Mouse (Mus musculus): ENCODE data around the gene Primpol.

Gene Primpol

DNA sequence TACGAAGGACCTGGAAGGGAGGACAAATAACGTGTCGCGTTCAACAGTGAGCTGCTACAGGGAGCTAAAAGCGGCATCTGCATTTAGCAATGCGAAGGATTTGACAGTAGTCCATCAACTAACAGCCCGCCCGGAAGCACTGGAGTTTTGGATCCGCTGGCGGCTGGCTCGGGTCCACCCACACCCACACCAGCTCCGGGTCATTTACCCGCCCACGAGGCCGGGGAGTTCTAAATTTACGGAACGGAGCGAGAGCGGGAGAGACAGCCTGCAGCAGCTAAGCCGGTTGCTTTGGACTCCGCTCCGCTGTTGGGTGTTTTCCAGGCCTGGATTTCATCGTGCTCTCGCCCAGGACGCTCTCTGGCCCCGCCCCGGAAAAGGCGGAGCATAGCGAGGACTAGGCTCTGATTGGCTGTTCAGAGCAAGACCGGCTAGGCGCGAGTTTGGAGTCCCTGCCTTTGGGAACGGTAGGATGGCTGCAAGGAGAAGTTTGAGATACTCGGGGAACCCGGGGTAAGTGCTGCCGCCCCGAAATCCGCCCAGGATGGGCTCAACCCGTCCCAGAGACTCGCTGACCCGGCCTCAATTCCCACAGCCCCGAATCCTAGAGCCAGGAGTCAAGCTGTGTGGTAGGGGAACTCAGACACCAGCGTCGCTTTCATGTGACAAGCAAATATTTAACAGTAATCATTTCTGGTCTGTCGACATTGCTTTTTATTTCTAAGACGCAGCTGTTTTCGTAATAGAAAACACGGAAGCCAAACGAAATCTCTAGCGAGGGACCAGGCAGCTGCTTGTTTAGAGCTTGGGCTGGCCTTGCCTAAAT lies 65.2 kb downstream of the Primpol start, which contains the start of gene Cenpu:
TSS of gene Cenpu (plus strand) at position 414 of the 826 bp plus-strand sequence.
- peak; percentile 100 for DNase-seq

DNA sequence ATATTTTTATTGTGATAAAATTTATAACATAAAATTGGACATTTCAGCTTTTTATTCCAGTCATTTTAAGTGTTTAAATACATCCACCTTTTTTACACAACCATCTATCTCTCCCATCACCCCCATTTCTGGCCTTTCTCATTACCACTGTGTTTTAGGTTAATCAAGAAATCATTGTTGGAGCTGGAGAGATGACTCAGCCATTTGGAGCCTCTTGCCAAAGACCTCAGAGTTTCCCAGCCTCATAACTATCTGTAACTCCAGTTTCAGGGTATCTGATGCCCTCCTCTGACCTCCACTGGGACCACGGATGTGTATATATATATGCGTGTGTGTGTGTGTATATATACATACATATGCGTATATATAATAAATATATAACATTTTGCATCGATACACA lies 66.0 kb downstream of the Primpol start:
- peak; percentile 56 for DNase-seq

GRCm38 (mm10) chr8:46550058-46550457 lies 67.0 kb downstream of the Primpol start:
- DNase-seq = no peak

DNA sequence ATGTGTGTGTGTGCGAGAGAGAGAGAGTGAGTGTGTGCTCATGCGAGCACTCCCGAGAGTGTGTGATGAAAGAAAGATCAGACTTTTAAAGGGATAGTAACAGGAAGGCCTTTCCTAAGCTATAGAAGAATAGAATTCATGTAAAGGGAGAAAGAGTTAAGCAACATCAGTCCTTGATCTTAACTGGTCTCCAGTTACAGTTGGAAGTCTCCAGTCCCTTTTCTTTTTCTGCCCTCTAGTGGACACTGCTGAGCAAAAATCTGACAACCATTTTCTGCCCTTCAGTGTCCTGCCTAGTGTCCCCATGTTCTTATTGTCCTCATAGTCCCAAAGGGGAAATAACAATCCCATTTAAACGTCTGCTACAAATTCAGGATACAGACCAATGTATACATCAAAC lies 69.8 kb downstream of the Primpol start:
- DNase-seq = peak; percentile 72

- DNase-seq = peak; percentile 90
Measured at GRCm38 (mm10) chr8:46546431-46547176, 70.4 kb downstream of the Primpol start.

GRCm38 (mm10) chr8:46545854-46546253 lies 71.2 kb downstream of the Primpol start:
- no peak for DNase-seq

- no peak for DNase-seq
Measured at GRCm38 (mm10) chr8:46543662-46544061, 73.3 kb downstream of the Primpol start.

DNA sequence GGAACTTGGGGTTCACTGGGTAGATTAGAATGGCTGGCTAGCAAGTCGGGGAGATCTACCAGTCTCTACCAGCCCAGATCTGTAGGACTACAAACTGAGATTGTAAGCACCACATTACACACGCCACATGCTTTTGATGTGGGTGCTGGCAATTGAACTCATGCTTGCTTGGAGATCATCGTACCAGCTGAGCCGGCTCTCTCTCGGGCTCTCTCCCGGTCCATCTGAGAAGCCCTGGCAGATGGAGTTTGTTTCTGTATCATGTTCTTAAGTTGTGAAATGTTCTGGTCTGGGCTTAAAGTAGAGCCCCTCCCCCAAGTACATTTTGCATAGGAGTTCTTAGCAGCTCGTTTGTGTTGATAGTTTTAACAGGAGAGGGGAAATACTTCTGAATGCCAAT lies 73.8 kb downstream of the Primpol start:
- DNase-seq = no peak

GRCm38 (mm10) chr8:46539701-46540100 lies 77.3 kb downstream of the Primpol start:
- peak; percentile 88 for DNase-seq

GRCm38 (mm10) chr8:46533926-46534325 lies 83.1 kb downstream of the Primpol start:
- DNase-seq = no peak

GRCm38 (mm10) chr8:46530541-46530940 lies 86.5 kb downstream of the Primpol start:
- DNase-seq = no peak

DNA sequence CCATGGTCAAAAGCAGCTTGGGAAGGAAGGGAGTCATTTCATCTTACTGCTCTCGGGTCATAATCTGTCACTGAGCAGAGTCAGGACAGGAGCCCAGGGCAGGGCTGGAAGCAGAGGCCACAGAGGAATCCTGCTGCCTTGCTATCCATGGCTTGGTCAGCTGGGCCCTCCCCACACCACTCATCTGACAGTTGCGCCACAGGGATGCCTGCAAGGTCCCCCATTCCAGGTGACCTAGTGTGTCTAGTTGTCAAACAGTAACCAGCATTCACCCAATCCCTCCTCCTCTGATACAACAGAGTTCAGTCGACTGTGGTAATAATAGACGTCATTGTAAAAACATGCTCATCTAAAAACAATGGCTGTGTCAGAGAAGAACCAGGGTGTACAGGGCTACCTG lies 87.5 kb downstream of the Primpol start:
- peak; percentile 52 for DNase-seq

GRCm38 (mm10) chr8:46526821-46527220 lies 90.2 kb downstream of the Primpol start:
- DNase-seq = peak; percentile 30

DNA sequence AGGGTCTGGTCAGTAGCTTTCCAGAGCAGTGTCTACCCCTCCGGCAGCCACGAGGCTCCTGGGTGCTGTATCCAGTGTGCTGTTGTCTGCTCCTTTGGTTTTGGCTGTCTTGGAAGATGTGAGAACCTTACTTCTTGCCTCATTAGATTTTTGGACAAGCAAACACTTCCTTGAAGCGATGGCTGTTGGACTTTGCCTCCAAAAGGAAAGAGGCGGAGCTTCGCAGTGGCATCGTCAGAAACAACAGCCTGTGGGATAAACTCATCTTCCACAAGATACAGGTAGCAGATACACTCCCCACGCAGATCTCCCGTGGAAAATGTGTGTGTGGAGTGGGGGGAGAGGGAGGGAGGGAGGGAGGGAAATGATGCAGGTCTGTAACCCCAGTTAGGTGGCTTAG lies 90.9 kb downstream of the Primpol start:
- DNase-seq = no peak
